Mouse (Mus musculus): ENCODE measurements around the gene Xxylt1. TPM values are rescaled to one million over a fixed set of nuclear protein-coding genes. Genes with fewer than 3 reads are reported as not detected.
A peak's percentile ranks its signal among the peaks of the same experiment; 100 is the strongest.

Xxylt1 gene
- total and polyA plus RNA-seq, 3 experiments, result 21.5 to 45.7 (median 35.1) TPM

DNA sequence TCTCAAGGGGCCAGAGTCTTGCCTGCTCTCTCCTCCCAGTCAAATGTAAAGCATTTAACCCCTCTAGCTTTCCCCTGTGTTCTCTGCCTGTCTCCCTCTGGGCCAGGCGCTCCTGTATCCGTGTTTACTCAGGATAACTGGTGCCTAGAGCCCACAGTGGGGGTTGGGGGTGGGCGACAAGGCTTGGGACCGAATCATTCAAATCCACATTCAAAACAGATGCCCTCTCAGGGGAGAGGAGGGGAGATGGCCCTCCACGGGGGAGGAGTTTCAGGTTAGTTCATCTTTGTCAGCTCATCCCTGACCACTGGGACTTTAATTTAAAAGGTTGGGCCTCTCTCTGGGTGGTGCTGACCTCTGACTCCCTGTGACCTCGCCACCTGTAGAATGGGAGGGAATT is 144.8 kb downstream of the Xxylt1 start:
- Histone ChIP-seq H3K36me3 (replicated peaks in 1 of 2; ENCODE audit: control insufficient read depth in 1 of 2, insufficient read depth in 1 of 2, low read length in 1 of 2) (peaks cover 0 to 15% of the 10 kb centered on the region in 2 experiments), H3K79me2 (replicated peaks; ENCODE audit: control insufficient read depth, extremely low read depth, insufficient read depth, poor library complexity, severe bottlenecking) (no peaks in the 10 kb centered on the region), H3K4me3 (replicated peaks in 1 of 3; ENCODE audit: low read depth in 2 of 3, low read length in 2 of 3, poor library complexity in 1 of 3) (peak overlapping the region; percentile 46 to 60 (median 51)), H3K4me2 (ENCODE audit: insufficient read depth, low read depth, poor library complexity, severe bottlenecking) (peak overlapping the region; percentile 73), H3K27ac (ENCODE audit: insufficient read depth, low read depth) (peak overlapping the region; percentile 98), H3K9me3 (replicated peaks; ENCODE audit: low read length) (no peaks in the 10 kb centered on the region), H3K9ac (ENCODE audit: insufficient read depth, low read depth) (peak overlapping the region; percentile 78), H3K4me1 (ENCODE audit: control insufficient read depth in 1 of 2, insufficient read depth in 2 of 2) (peaks cover 48 to 58% of the 10 kb centered on the region in 2 experiments), H3K27me3 (replicated peaks) (no peaks in the 10 kb centered on the region)
- in situ Hi-C loops (cut with MboI; ENCODE audit: low pct_ligation_motif_present, low pct_unique_long_range_greater_than_20kb, low sequenced_read_pairs) (loop anchor here (10.0 kb wide), 1 partner anchor 112 kb away; no protein-coding TSS in a partner anchor), dilution Hi-C loops (cut with MboI; ENCODE audit: extremely low pct_ligation_motif_present, extremely low pct_unique_long_range_greater_than_20kb, low sequenced_read_pairs) (no loop called here)
- TF ChIP-seq MEF2A (IDR thresholded peaks at IDR 0.05; ENCODE audit: borderline replicate concordance, low read depth, low read length), result peak; percentile 59; the same call in 1 of the 2 replicates
- TF ChIP-seq CHD2 (IDR thresholded peaks at IDR 0.05; ENCODE audit: low read length), result peak; percentile 71
- TF ChIP-seq EP300 (IDR thresholded peaks at IDR 0.05; ENCODE audit: low read length), result peak; percentile 46
- 0 out of 2 replicates have a peak, but pooled peaks have one; percentile 12 for TF ChIP-seq NRF1 (IDR thresholded peaks at IDR 0.05; ENCODE audit: low read depth, low read length)
- peak; percentile 34; the same call in 1 of the 2 replicates for TF ChIP-seq ZMIZ1 (IDR thresholded peaks at IDR 0.05; ENCODE audit: low read depth, low read length)
- 0 out of 2 replicates have a peak, but pooled peaks have one; percentile 46 for TF ChIP-seq SIN3A (IDR thresholded peaks at IDR 0.05; ENCODE audit: low read length)
- no peak for TF ChIP-seq PAX5 (IDR thresholded peaks at IDR 0.05; ENCODE audit: low read length)
- TF ChIP-seq SMC3 (IDR thresholded peaks at IDR 0.05; ENCODE audit: low read depth, low read length), result peak; percentile 19
- 0 out of 2 replicates have a peak, but pooled peaks have one; percentile 55 for TF ChIP-seq MAFK (IDR thresholded peaks at IDR 0.05; ENCODE audit: insufficient replicate concordance, low read length)
- TF ChIP-seq TBP (conservative IDR thresholded peaks at IDR 0.05; ENCODE audit: low read depth, low read length), result no peak
- 0 out of 2 replicates have a peak, but pooled peaks have one; percentile 84 for TF ChIP-seq CHD1 (IDR thresholded peaks at IDR 0.05; ENCODE audit: low read depth, low read length)
- 0 out of 2 replicates have a peak, but pooled peaks have one; percentile 40 for TF ChIP-seq HCFC1 (IDR thresholded peaks at IDR 0.05; ENCODE audit: low read depth, low read length)
- no peak; the same call in 1 of the 2 replicates for TF ChIP-seq POLR2A (IDR thresholded peaks at IDR 0.05; ENCODE audit: low read depth, low read length)
- TF ChIP-seq BHLHE40 (IDR thresholded peaks at IDR 0.05; ENCODE audit: low read depth, low read length), result peak; percentile 50
- no peak for TF ChIP-seq USF2 (conservative IDR thresholded peaks at IDR 0.05; ENCODE audit: low read depth, low read length)
- TF ChIP-seq MXI1 (IDR thresholded peaks at IDR 0.05; ENCODE audit: low read depth, low read length), result no peak; the same call in 1 of the 2 replicates
- peak; percentile 44; the same call in 1 of the 2 replicates for TF ChIP-seq RCOR1 (conservative IDR thresholded peaks at IDR 0.05; ENCODE audit: low read depth, low read length)
- no peak for TF ChIP-seq ZKSCAN1 (IDR thresholded peaks at IDR 0.05; ENCODE audit: borderline replicate concordance, low read depth, low read length)
- 0 out of 2 replicates have a peak, but pooled peaks have one; percentile 58 for TF ChIP-seq MYC (IDR thresholded peaks at IDR 0.05; ENCODE audit: low read depth, low read length)
- no peak for TF ChIP-seq POLR2AphosphoS2 (IDR thresholded peaks at IDR 0.05; ENCODE audit: low read depth, low read length)
- no peak; the same call in 1 of the 2 replicates for TF ChIP-seq ETS1 (conservative IDR thresholded peaks at IDR 0.05; ENCODE audit: low read depth, low read length)
- TF ChIP-seq ZNF384 (IDR thresholded peaks at IDR 0.05; ENCODE audit: low read depth, low read length), result no peak
- TF ChIP-seq MAZ (IDR thresholded peaks at IDR 0.05; ENCODE audit: low read depth, low read length), result no peak; the same call in none of the 2 replicates
- TF ChIP-seq TCF12 (IDR thresholded peaks at IDR 0.05; ENCODE audit: low read depth, low read length), result peak; percentile 85
- no peak for TF ChIP-seq RAD21 (IDR thresholded peaks at IDR 0.05; ENCODE audit: low read depth, low read length)
- TF ChIP-seq E2F4 (IDR thresholded peaks at IDR 0.05; ENCODE audit: insufficient replicate concordance, low read depth, low read length), result no peak
- no peak for TF ChIP-seq ELF1 (IDR thresholded peaks at IDR 0.05; ENCODE audit: low read depth, low read length)
- peak; percentile 83 for TF ChIP-seq IRF4 (IDR thresholded peaks at IDR 0.05; ENCODE audit: low read depth, low read length)
- no peak for TF ChIP-seq KAT2A (IDR thresholded peaks at IDR 0.05; ENCODE audit: insufficient replicate concordance, low read length)
- TF ChIP-seq NELFE (IDR thresholded peaks at IDR 0.05; ENCODE audit: low read depth, low read length), result 0 out of 2 replicates have a peak, but pooled peaks have one; percentile 35
- DNase-seq (ENCODE audit: extremely low read depth), result peak; percentile 92
